Mouse (Mus musculus): Measurements from ENCODE around the gene Aspg.

- no peak for TF ChIP-seq CTCF (IDR thresholded peaks at IDR 0.05; ENCODE audit: low read depth, low read length)
- no peak for TF ChIP-seq POLR2AphosphoS5 (IDR thresholded peaks at IDR 0.05; ENCODE audit: insufficient replicate concordance, low read depth, low read length)
- no peak for TF ChIP-seq GATA1 (IDR thresholded peaks at IDR 0.05; ENCODE audit: borderline replicate concordance, low read length)
These were observed 10.5 kb downstream of the Aspg start for GRCm38 (mm10) chr12:112117006-112117405.
